ENCODE assay signal across 8 mouse cellular contexts in the genomic region with DNA sequence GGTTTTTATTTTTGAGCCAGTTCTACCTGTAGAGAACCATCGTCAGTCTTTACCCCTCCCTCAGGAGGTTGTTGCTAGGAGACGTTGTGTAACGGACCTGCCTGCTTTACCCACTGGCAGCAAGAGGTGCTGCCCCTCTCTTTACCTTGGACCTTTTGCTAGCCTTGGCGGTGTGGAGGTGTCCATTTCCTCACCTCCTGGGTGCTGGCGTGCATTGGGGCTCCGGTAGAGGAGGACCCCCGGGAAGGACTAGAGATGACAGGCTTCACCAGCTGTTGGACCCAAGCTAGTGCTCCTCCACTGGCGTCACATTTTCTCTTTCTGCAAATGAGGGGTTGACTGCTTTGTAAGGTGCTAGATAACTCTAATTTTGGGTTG. TPM values are rescaled to one million over a fixed set of nuclear protein-coding genes. Genes with fewer than 3 reads are reported as not detected.
DNase-seq lines count a peak whose midpoint lies in the region; ATAC-seq and TF ChIP-seq lines count a peak whose summit lies in the region.

No protein-coding gene starts in this region.

- peak overlapping the region; percentile 93 for H3K27ac ChIP-seq in gastrocnemius, adult 2 months
- peak overlapping the region; percentile 86 for H3K27ac ChIP-seq in spleen, adult 2 months (ENCODE audit: insufficient read depth, low read length)
- H3K27ac ChIP-seq in intestine, embryonic 16.5 days (ENCODE audit: low read length) = peak overlapping the region; percentile 70
- no peak overlapping the region for H3K27ac ChIP-seq in neural tube, embryonic 12.5 days

- TF ChIP-seq POLR2A in spleen, adult 2 months (IDR thresholded peaks at IDR 0.05; ENCODE audit: low read depth, low read length) = no peak

- peak overlapping the region; percentile 88 for H3K4me3 ChIP-seq in gastrocnemius, adult 2 months
- peak overlapping the region; percentile 85 for H3K4me3 ChIP-seq in spleen, adult 2 months (ENCODE audit: extremely low read depth, insufficient read depth, insufficient read length)
- peak overlapping the region; percentile 78 for H3K4me3 ChIP-seq in intestine, embryonic 16.5 days (ENCODE audit: low read length)
- H3K4me3 ChIP-seq in neural tube, embryonic 12.5 days = peak overlapping the region; percentile 79

- intact Hi-C loops in gastrocnemius, adult 2 months (cut with DNase I) = loop anchor here (5.0 to 10.0 kb wide), 2 partner anchors 52 to 415 kb away; a partner anchor contains a TSS

- H3K4me2 ChIP-seq in intestine, embryonic 16.5 days (ENCODE audit: low read depth, low read length) = peak overlapping the region; percentile 88
- H3K4me2 ChIP-seq in neural tube, embryonic 12.5 days (replicated peaks) = peak overlapping the region; percentile 91

- WGBS in spleen, adult 2 months = 1% methylated on average over 8 of the region's 8 CpGs
- WGBS in intestine, embryonic 16.5 days = under 1% methylated on average over 8 of the region's 8 CpGs
- 0% methylated on average over 8 of the region's 8 CpGs for WGBS in neural tube, embryonic 12.5 days

- no peaks in the 10 kb centered on the region for H3K36me3 ChIP-seq in spleen, adult 2 months (ENCODE audit: control insufficient read depth, insufficient read depth, low read length)
- H3K36me3 ChIP-seq in intestine, embryonic 16.5 days (ENCODE audit: control insufficient read depth, insufficient read depth, low read length) = no peaks in the 10 kb centered on the region
- H3K36me3 ChIP-seq in neural tube, embryonic 12.5 days = no peaks in the 10 kb centered on the region

- TF ChIP-seq CTCF in gastrocnemius, adult 2 months (IDR thresholded peaks at IDR 0.05) = no peak
- TF ChIP-seq CTCF in spleen, adult 2 months (IDR thresholded peaks at IDR 0.05; ENCODE audit: extremely low read depth, insufficient read depth, insufficient read length, insufficient replicate concordance) = no peak

- no peaks in the 10 kb centered on the region for H3K9me3 ChIP-seq in intestine, embryonic 16.5 days (ENCODE audit: control insufficient read depth, low read length)
- no peaks in the 10 kb centered on the region for H3K9me3 ChIP-seq in neural tube, embryonic 12.5 days

- DNase-seq in gastrocnemius, adult 2 months = no peak
- no peak for DNase-seq in gastrocnemius, postnatal 25 days
- no peak for DNase-seq in spleen, adult 2 months (ENCODE audit: low read depth in 1 of 2, low spot score in 2 of 2)
- DNase-seq in spleen, postnatal 14 days (ENCODE audit: low spot score in 2 of 2) = no peak
- no peak for DNase-seq in spleen, postnatal 4 days (ENCODE audit: low spot score in 2 of 2)
- no peak for DNase-seq in cerebellum, postnatal 10 days

- ATAC-seq in intestine, embryonic 16.5 days = no peak
- peak; percentile 71 for ATAC-seq in neural tube, embryonic 12.5 days (ENCODE audit: low FRiP score, low read depth)

- H3K9ac ChIP-seq in intestine, embryonic 16.5 days (ENCODE audit: low read depth, low read length) = peak overlapping the region; percentile 76
- peak overlapping the region; percentile 72 for H3K9ac ChIP-seq in neural tube, embryonic 12.5 days

- no peaks in the 10 kb centered on the region for H3K4me1 ChIP-seq in spleen, adult 2 months (ENCODE audit: control insufficient read depth, insufficient read depth, insufficient read length)
- 0 out of 2 replicates have a peak, but pooled peaks cover 3% of the 10 kb centered on the region for H3K4me1 ChIP-seq in intestine, embryonic 16.5 days (ENCODE audit: control insufficient read depth, insufficient read depth, low read length)
- peaks cover 11% of the 10 kb centered on the region for H3K4me1 ChIP-seq in neural tube, embryonic 12.5 days

- no peaks in the 10 kb centered on the region for H3K27me3 ChIP-seq in spleen, adult 2 months (ENCODE audit: control insufficient read depth, insufficient read depth, low read length)
- H3K27me3 ChIP-seq in intestine, embryonic 16.5 days (replicated peaks; ENCODE audit: control insufficient read depth, insufficient read depth, low read length) = no peaks in the 10 kb centered on the region
- no peaks in the 10 kb centered on the region for H3K27me3 ChIP-seq in neural tube, embryonic 12.5 days (replicated peaks)

RNA-seq across cellular contexts. Expression of a gene that starts 0.4 kb away (rescaled TPM):
- total RNA-seq in gastrocnemius, adult 2 months (2021) = under 1 TPM in 1 of 2 experiments, not detected in 1; 0.67 TPM
- total RNA-seq in gastrocnemius, postnatal 25 days (2021) = not detected
- polyA plus RNA-seq in spleen, adult 2 months (2012; rRNA removed) = not detected in 2 replicates
- 5.6 and 6.2 TPM in 2 replicates for polyA plus RNA-seq in intestine, embryonic 16.5 days (2015; fragmentation: Nextera tagmentation; extraction: Ambion mirVana)
- 16.3 and 20.3 TPM in 2 replicates for polyA plus RNA-seq in neural tube, embryonic 12.5 days (2016; fragmentation: Nextera tagmentation; extraction: Ambion mirVana)

RNA-seq across cellular contexts. Expression of a gene that starts 0.6 kb away (rescaled TPM):
- 10 to 100 TPM; 11.2 to 14.8 TPM for total RNA-seq in gastrocnemius, adult 2 months (2021)
- 10 to 100 TPM; 10.2 to 10.4 TPM for total RNA-seq in gastrocnemius, postnatal 25 days (2021)
- polyA plus RNA-seq in spleen, adult 2 months (2012; rRNA removed) = 6.8 and 8.5 TPM in 2 replicates
- polyA plus RNA-seq in intestine, embryonic 16.5 days (2015; fragmentation: Nextera tagmentation; extraction: Ambion mirVana) = 27.0 and 29.4 TPM in 2 replicates
- 30.5 and 31.5 TPM in 2 replicates for polyA plus RNA-seq in neural tube, embryonic 12.5 days (2016; fragmentation: Nextera tagmentation; extraction: Ambion mirVana)

RNA-seq across cellular contexts. Expression of a gene that starts 0.7 kb away (rescaled TPM):
- total RNA-seq in gastrocnemius, adult 2 months (2021) = 10 to 100 TPM in 1 of 2 experiments, 1 to 10 TPM in 1; 5.5 to 13.4 TPM
- total RNA-seq in gastrocnemius, postnatal 25 days (2021) = 1 to 10 TPM; 8.6 to 9.7 TPM
- 1.1 and 2.0 TPM in 2 replicates for polyA plus RNA-seq in spleen, adult 2 months (2012; rRNA removed)
- 119 and 126 TPM in 2 replicates for polyA plus RNA-seq in intestine, embryonic 16.5 days (2015; fragmentation: Nextera tagmentation; extraction: Ambion mirVana)
- 124 and 136 TPM in 2 replicates for polyA plus RNA-seq in neural tube, embryonic 12.5 days (2016; fragmentation: Nextera tagmentation; extraction: Ambion mirVana)

RNA-seq across cellular contexts. Expression of a gene that starts 50.6 kb away (rescaled TPM):
- 10 to 100 TPM; 17.0 to 17.1 TPM for total RNA-seq in gastrocnemius, adult 2 months (2021)
- total RNA-seq in gastrocnemius, postnatal 25 days (2021) = 10 to 100 TPM; 13.5 to 14.8 TPM
- 1.6 and 1.9 TPM in 2 replicates for polyA plus RNA-seq in spleen, adult 2 months (2012; rRNA removed)
- polyA plus RNA-seq in intestine, embryonic 16.5 days (2015; fragmentation: Nextera tagmentation; extraction: Ambion mirVana) = 16.7 and 16.9 TPM in 2 replicates
- polyA plus RNA-seq in neural tube, embryonic 12.5 days (2016; fragmentation: Nextera tagmentation; extraction: Ambion mirVana) = 30.2 and 30.5 TPM in 2 replicates

Comparison
In these comparisons a context has a peak if more than half of its experiments do, and no peak if none do; other contexts are left out.
1. RNA of a gene that starts 0.7 kb away (polyA plus RNA-seq): 119 to 126 TPM in intestine, embryonic 16.5 days and 124 to 136 TPM in neural tube, embryonic 12.5 days; 1.1 to 2.0 TPM in spleen, adult 2 months; every median in the first group is over 10 times any median in the second.
2. Peak in every context shown above with its lines, with median percentiles within 50 percentile points of each other: H3K4me3 ChIP-seq.